Mouse (Mus musculus) lung, postnatal 14 days (tissue): Measurements from ENCODE around the gene Tlx3.

ENCODE experiments used
- DNase-seq: peaks from one replicate; pipeline ENCODE4 v3.0.0; 2021

The Tlx3 gene

DNA sequence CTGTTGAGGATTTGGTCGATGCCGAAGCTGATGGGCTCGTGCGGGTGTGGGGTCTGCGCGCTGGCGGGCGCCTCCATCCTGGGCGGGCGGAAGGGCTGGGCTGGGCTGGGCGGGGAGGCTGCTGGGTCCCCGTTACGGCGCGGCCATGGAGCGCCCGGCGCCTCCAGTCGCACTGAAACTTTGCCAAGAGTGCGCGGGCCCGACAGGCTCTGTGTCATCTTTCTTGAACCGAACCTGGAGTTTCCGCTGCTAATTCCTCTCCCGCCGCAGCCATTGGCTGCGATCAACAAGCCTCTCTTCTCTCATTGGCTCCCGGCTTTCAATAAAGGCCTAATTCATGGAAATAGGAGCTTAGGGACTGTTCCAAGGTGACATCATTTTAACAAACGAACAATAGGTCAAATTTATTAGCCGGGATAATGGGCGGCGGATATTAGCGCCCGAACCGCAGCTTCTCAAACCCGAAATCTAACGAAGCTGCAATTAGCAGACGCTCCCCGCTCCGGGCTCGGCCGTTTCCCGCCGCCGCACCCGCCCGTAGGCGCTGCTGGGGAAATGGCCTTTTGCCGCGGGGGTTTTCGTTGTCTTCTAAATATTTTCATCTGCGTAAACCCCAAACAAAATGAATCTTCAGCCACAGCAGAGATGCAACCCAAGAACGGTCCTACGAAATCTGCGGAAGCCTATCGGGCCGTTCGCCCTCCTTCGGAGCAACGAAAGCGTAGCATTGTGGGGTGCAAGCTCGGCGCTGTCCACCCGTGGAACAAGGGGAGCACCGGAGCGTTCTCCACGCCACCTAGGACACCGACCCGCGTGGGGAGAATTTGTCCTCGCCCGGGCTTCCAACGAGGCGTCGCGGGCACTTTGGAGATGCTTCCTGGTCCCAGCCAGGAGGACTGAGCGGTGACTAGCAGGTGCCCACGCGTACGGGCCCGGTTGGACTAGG is at the start of gene Tlx3:
TSS of gene Tlx3 (minus strand) at position 207 of the 946 bp plus-strand sequence.
- no peak for DNase-seq

DNA sequence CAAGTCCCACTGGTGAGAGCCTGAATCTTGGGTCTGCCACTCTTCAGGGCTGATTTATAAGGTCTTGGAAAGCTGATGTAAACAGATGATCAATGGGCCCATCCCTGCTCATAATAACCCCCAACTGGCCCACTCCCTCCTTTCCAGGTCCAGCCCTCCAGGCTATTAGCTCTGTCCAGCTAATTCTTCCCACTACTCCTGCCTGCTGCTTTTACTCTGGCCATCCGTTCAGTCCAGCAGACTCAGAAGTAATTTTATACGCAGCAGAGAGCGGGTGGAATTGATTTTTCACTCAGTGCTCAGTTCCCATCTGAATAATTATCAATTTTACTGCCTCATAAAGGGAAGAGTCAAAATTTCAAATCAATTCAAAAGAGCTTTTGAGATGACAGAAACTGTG is 36.9 kb upstream of the Tlx3 start:
- DNase-seq: no peak

DNA sequence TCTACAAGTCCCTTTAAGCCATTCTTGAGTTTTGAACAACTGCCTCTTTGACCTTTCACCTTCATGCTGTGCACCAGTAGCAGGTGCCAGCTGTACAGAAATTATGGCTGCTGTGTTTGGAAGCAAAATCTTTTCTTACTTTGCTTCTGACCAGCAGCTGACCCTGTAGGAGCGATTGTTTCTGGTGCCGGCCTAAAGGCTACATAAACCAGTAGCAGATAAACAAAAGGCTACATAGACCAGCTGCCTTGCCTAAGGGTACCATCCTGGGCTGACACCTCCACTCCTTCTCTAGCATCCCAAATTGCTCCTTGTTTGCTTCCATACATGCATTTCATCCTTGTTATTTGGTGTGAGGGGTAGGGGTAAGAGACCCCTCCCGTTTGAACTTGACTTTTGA is 30.7 kb upstream of the Tlx3 start:
- DNase-seq: no peak

DNA sequence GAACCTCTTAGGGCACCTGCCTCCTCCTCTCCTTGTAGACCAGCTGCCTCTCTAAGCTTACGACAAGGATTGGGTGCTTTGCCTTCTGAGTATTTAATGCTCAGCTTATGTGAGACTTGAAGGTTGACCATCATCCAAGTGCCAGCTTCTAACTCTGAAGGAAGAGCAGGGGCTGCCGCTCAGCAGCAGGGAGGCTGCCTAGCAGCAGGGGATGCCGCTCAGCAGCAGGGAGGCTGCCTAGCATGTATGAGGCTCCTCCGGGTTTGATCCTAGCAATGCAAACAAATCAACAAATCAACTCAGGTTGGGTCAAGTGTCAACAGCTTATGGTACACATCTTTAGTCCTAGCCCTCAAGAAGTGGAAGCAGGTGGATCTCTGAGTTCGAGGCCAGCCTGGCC is 28.7 kb upstream of the Tlx3 start:
- no peak for DNase-seq

DNA sequence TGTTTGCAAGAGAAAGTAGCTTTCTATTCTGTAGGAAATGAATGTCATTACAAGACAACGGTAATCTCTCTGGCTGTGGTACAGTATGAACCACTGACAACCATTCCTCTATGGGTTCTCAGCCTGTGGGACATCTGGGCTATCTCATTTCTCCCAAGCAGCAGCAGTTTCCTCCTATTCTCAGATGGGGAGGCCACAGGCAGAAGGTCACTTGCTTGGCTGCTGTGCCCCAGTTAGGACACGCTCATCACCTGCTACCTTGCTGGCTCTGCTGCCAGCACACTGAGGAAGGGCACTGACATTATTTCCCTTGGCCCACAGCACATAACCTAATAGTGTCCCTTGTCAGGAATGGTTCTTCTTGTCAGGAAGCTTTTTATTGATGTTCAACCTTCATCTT is 24.8 kb upstream of the Tlx3 start:
- DNase-seq: no peak

DNA sequence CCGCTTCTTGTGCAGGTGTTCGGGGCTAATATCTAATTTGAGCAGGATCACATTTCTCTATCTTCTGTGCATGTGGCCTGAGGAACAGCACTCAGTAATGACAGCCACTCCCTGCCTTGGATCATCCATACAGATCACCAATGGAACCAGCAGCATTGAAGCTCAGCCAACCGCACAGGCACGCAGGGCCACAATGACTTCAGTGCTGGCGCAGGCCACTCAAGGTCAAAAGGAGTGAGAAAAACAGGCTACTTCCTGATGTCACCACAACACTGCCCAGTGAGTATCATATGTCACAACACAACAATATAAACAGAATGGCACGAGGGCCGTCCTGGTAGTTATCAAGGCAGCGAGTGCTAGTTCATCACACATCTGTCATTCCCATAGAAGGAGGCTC is 23.1 kb upstream of the Tlx3 start:
- no peak for DNase-seq

DNA sequence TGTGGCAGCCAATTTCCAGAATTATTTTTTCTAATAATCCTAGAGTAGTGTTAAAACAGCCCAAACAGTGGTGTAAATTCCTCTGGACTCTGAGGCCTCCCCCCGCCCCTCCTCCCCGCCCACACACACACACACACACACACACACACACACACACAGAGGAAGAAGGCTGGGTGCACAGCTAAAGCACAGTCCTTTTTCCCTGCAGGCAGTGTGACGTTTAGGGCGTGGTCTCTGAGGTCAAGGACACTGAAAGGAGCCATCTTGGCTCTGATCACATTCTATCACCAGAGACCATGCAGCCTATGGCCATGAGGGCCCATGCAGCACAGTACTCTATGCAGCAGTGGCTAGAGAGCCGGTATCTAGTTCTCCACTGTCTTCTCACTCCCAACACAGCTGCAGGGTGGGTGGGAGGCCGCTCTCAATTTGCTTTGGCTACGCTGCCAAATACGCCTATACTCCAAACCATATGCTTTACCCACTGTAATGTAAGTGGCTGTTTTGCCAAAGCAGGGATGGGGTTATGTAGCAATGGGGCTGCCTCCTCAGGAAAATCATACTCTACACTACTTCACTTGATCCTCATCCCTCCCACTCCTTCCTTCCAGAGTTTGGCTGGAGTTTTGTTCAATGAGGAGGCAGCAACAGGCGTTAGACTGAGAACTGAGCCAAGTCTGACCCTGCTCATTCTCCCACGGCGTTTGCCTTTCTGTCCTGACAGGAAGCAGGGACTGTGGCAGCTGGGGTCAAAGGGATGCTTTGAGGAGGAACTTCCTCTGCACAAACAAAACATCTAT is 18.4 kb upstream of the Tlx3 start:
- DNase-seq: no peak

DNA sequence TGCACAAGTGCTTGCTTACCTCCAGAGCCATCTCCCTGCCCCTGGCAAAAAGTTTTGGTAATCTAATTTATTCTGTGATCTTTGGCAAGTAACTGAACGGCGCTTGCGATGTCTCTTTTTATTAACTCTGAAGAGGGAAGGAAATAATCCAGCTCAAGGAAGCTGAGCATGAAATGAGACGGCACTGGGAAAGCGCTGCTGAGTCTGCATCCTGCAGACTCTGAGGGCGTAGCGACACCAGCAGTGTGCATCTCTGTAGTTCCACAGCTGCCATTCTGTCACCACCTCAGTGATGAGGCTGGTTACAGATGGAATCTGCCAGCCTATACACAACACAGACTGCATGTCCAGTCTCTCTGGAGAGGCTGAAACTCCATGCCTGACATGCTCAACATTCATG is 17.4 kb upstream of the Tlx3 start:
- no peak for DNase-seq

DNA sequence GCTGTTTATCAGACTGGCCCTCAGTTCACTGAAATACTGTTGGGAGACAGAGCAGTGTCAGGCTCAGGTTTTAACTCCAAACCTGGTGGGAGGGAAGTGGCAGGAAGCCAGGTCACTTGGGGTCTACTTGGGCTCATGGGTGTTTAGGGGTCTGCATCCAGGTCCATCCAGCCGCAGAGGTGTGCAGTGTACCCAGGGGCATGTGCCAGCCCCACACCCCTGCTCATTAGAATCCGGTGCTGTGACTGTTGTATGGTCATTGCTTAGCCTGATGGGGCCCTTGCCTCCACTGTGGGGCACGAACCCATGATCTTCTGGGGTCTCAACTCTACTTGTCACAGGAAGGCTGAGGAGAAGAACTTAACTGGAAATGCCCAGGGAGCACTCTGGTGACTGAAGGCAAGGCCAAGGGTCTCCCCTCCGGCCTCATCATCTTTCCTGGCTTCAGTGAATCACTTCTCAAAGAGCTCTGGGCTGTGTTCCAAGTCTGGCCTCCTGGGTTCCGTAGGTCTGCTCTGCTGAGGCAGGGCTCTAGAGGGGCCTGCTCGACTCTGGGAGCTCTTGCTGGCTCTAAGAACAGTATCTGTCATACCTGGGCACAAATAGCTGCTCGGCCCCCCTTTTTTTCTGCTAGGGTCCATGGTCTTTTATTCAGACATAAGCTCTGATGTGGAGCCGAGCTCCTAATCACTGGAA is 14.1 kb upstream of the Tlx3 start:
- DNase-seq: no peak

DNA sequence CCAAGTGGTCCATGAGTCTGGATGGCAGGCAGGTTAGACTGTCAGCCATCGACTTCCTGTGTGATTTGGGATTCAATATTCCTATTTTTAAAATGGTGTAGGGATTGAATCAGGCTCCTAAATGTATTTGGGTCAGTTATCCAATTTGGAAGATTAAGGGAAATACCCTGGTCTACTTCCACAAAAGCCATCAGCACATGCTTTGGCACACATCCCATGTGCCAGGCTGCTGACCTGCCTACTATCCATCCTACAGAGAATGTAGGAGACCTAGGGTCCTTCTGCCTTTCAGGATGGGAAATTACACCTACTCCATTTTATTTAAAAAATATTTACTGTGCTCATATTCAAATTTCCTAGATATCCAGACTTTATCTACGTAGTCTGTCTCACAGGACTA is 4.0 kb upstream of the Tlx3 start:
- no peak for DNase-seq

DNA sequence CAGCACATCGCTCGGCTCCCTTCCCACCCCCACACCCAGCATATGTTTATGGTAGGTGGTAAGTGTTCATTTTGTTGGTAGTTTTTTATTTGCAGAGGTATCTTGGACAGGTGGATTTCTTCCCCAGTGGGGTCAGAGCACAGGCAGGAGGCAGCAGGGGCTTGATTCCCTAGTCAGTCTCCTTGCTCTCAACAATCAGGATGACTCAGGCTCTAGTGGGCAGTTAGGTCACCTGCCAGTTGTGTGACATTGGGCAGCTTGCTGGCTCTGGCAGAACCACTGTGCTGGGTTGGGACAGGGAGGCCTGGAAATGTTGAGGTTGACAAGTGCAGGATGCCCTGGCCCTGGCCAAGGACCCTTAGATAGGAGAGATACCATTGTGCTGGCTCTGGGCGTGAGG is 1.6 kb upstream of the Tlx3 start:
- no peak for DNase-seq

DNA sequence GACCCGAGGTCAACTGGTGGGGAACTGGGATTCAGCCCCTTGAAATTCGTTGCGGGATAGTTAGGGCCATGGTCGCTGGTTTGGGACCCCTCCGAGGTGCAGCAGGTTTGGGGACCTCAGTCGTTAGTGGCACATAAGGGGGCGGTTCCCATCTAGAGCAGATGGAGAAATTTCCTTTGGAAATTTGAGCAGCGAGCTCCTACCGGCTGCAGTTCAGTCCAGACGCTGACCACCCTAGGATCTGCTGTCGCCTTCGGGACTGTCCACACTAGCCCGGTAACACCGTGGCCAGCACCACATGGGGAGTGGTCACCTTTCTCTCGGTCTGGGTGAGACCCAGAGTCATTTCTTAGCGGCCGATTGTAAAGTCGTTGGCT is 928 bp upstream of the Tlx3 start:
- DNase-seq: no peak

DNA sequence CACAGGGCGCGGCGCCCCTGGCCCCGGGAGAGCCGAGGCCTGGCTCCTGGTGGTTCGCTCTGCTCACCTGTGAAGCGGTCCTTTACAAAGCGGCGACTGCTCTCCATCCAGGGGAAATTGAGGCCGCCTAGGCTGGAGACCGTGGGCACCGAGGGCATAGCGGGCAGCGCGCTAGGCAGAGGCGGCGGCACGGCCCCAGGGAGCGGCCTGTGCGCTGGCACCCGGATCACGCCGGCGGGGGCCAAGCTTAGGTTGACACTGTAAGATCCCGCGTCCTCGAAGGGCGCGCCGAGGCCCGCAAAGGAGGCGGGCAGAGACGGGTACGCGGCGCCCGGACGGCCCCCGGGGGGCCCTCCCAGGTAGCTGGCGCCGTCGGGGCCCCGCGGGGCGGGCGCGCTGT is 417 bp downstream of the Tlx3 start:
- DNase-seq: no peak

DNA sequence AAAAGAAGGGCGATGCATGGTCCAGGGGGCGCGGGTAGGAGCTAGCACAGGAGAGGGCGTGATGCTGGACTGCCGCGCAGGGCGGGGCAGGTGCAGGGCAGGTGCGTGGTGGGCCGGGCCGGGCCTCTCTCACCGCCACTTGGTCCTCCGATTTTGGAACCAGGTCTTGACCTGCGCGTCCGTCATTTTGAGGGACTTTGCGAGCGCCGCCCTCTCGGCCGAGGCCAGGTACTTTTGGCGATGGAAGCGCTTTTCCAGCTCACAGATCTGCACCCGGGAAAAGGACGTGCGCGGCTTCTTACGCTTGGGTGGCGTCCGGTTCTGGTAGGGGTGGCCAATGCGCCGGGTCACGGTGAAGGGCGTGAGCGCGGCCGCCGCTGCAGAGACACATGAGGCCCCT is 1.1 kb downstream of the Tlx3 start:
- DNase-seq: no peak

DNA sequence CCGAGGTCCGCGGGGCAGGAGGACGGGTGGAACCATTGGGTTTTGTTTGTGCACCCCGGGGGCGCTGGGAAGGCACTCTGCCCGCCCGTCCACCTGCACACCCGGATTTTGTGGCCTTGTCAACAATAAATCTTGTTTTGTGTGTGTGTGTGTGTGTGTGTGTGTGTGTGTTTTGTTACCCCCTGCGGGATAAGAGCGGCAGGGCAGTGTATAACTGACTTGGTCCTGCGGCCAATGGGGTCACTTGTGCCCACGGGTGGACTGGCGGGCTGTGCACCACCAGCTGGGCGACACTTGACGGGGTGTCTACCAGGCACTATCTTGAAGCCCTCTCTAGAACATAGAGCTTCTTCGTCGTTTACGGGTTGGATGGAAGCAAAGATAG is 1.8 kb downstream of the Tlx3 start:
- DNase-seq: no peak

DNA sequence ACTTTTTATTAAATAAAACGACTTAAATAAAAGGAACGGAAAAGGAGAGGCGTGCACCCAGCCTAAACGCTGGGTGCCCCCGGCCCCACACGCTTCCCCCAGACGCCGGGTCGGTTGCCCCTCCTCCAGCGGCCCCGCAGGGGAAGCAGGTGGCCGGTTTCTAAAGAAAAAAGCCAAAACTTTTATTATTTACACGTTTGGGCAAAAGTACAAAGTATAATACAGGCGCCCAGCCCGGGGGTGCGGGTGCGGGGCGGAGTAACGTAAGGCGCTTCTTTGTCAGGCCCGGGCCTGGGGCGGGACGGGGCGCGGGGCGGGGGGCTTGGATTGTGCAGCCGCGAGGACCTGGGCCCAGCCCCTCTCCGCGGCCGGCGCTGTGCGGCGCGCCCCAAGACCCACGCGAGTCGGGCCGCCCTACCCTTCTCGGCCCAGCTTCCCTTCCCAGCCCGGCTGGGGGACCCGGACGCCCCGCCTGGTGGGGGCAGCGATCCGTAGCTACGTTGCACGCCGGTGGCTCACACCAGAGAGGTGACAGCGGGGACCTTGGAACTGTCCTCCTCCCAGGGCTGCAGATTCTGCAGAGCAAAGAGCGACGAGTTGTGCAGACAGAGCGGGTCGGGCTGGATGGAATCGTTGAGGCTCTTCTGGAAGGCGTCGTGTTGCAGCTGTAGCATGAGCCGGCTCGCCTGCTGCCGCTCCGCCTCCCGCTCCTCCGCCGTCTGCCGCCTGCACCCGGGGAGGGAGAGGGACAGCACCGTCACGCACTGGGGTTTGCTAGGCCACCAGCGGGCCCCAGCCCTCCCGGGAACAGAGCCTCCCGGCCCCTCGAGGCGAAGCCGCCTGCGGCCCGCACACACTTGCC is 2.4 kb downstream of the Tlx3 start:
- no peak for DNase-seq

DNA sequence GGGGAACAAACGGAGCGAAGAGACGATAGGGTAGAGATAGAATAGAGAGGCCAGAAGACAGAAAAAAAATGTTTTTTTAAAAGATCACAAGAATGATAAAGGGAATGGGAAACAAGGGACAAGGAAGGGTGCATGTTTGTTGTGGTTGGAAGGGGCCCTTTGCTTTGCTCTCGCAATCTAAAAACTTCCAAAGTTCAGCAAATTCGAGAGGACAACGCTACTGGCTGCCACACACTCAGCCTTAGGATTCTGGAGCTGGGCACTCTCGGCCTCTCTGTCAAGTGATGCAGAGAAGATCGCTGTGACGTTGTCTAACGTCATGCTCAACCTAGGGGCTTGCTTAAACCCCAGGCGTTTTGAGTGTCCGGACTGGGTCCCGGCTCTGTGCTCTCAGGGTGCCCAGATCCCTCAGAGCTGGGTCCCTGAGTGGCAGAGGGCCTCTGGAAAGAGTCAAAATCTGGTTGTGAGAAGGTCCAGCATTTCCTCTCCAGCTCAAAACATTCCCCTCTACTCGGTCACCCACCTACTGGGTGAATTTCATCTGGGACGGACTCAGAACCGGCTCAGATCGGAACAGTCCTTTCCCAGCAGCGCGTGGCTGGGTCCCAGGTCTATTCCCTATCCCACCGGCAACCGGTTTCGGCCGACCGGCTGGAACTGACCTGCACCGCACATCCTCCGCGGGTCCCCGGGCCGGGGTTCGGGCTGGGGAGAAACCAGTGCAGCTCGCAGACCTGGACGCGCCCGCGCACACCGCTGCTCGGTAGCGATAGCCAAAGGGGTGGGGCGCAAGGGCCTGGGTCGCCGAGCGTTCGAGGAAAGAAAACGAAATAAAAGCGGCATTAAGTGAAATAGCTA is 3.3 kb downstream of the Tlx3 start:
- no peak for DNase-seq

DNA sequence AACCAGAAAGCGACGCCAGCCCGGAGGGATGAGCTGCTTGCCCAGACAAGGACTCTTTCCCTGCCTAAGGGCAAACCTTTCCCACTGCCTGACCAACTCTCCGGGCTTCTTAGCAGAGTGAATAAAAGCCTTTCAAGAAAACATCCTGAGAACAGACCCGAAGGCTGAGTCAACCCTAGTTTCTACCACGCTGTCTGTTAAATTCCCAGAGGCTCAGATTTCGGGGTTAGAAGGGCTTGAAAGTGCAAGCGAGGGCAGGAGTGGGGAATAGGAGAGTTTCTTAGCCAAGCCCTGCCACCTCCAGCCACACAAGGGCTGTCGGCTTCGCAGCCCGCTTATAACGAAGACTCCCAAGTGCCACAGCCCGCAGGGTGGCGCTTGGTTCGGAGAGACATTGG is 4.3 kb downstream of the Tlx3 start:
- no peak for DNase-seq

DNA sequence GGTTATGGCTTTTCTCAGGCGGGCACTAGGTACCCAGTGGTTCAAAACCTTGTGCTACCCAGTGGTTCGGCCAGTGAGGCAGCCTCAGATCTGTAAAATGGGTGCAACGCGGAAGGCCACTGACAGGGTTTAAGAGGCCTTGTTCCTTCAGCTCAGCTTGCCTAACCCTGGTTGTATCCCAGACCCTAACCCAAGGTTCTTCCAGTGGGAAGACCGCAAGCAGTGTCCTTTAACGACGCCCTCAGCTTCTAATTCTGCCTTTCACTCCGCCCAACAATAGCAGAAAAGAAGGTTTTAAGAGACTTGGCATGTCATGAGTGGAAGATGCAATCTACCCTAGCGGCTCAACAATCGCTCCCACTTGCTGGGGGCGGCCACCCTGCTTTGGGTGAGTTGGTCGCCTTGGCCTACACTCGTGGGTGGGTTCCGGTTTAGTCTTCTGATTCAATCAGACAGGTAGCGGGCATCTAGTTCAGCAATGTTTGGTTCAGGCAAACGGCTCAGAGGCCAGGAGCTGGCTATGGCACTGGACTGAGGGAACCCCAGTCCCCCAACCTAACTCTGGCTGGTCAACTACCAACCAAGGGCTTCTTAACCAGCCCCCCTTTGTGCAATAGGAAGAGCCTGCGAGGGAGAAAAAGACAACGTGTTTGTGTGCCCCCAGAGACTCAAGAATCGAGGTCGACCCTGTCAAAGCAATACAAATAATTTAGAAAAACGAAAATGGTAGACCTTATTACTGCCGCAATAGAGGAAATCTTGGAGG is 4.9 kb downstream of the Tlx3 start:
- no peak for DNase-seq

DNA sequence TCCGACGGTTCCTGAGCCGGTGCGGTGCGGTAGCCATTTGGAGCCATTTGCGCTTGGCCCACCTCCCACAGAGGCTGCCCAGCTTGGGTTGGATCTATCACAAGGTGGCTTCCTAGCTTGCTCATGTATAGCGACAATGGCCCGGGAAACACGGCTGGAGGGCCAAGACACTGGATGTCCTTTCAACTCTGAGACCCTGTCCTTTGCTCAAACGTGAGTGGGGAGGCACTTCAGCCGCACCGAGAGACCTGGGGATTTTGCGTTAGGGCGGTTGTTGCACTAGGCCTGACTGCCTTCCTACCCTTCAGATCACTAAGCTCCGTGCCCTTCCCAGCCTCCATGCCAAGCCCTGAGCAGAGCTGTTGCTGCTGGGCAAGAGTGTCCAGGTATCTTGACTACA is 5.7 kb downstream of the Tlx3 start:
- DNase-seq: no peak

DNA sequence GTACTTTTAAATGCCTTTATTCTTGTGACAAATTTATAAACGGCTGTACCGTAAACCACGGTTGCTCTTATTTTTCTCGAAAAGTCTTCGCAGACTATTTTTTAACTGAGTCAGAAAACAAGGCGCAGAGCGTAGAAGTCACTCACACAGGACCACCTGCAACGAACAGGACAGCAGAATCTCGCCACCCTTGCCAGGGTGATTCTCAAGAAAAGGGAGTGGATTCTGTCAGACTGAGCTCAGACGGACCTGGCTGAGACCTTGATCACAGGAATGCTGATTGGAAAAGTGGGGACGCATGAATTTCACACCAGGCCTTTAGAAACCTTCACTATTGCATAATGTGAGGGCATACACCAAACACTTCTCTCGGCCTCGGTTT is 6.3 kb downstream of the Tlx3 start:
- no peak for DNase-seq
